Mouse (Mus musculus) liver, embryonic 14.5 days (tissue): Measurements from ENCODE around the gene Coro1c.

Experiments used
- CTCF ChIP-seq: IDR thresholded peaks from 2 replicates; pipeline ENCODE4 v1.5.1; 2016; ENCODE audit warnings: antibody characterized with exemption, low read depth, control low read depth
- EP300 ChIP-seq: IDR thresholded peaks from 2 replicates; pipeline ENCODE4 v1.6.1; 2016; ENCODE audit warnings: antibody characterized with exemption, low read depth

GRCm38 (mm10) chr5:113858550-113858949, 50.0 kb downstream of the Coro1c start:
- TF ChIP-seq CTCF (no peak), EP300 (no peak)
